Mouse (Mus musculus) 3T3-L1 (cell line): ENCODE data around the gene Cd164.

Source experiments
- DNase-seq: peaks from one replicate; pipeline ENCODE4 v3.0.0-alpha.2; 2015; ENCODE audit warnings: low read depth, low spot score

Cd164 gene

GRCm38 (mm10) chr10:41546396-41547165 lies 27.4 kb downstream of the Cd164 start:
- no peak for DNase-seq

GRCm38 (mm10) chr10:41550711-41551110 lies 31.5 kb downstream of the Cd164 start:
- DNase-seq = peak; percentile 80

- DNase-seq = no peak
Observed at GRCm38 (mm10) chr10:41552319-41552718, 33.1 kb downstream of the Cd164 start.

DNA sequence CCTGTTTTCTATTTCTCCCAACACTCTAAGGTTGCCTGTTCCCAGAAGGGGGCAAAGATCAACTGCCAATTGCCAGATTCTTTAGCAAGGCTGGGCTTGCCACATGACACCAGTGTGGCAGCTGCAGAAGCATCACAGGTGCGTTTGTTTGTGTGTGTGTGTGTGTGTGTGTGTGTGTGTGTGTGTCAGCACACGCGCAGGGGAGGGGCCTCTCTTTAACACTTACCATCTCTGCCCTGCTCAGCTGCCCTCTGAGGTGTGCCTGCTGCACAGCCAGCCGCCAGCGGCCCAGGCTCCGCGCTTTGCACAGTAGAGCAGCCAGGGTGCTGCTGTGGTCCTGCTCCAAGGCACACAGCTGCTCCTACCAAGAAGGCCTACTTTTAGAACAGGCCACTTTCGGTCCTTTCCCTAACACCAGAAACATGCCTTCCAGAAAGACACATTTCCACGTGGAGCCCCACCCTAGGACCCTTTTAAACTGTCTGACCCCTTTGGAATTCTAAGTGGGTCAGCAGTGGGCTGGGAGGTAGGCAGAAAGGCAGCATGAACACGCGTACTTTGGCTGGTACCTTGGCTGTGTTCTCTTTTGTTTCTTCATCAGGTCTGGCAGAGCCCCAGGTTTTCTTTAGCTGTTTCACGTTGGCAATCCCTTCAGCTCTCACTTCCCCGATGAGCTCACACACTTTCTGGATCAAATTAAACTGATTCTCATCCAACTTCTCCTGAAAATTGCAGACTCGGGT lies 33.8 kb downstream of the Cd164 start:
- DNase-seq = peak; percentile 75

GRCm38 (mm10) chr10:41553711-41554110 lies 34.5 kb downstream of the Cd164 start:
- peak; percentile 58 for DNase-seq

DNA sequence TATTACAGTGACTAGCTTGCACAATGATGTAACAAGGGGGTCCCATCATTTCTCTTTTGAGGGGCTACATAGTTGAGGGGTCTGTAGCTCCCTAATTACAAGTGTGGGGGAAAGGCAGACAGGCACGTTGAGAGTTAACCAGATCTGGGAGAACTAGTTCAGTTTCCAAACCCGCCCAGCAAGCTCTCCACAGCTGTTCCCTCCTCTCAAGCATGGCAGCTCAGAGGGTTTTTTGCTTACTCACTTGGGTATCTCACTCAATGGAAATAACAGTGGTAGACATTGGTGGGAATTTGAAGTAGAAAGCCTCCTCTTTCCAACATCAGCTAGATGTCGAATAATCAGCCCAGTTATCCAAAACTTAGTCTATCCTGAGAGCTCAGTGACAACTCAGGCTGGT lies 35.9 kb downstream of the Cd164 start:
- no peak for DNase-seq

- DNase-seq = no peak
Observed at GRCm38 (mm10) chr10:41558401-41558800, 39.2 kb downstream of the Cd164 start.

DNA sequence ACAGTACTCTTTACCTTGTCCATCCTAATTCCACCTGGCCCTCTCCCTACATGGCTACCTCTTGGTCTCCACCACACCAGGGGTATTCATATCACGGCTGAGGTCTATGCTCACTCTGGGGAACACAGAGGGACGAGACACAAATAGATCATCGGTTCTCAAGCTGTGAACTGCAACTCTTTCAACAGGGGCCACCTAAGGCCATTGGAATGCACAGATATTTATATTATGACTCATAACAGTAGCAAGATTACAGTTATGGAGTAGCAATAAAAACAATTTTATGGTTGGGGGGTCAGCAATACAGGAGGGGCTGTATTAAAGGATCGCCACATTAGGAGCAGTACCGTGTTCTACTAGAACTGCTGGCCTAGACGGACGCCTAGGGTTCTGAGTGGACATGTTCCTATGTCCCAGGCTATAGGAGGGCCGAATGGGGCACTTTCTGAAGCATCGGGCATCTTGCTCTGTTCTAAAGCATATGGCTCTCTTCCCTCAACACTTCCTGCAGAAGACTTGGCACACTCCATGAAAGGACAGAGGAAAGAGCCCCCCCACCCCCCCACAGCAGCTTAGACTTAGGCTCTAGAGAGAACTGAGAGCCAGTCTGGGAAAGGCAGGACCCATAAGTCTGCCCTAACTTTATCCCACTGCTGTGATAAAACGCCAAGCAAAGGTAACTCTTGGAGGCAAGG lies 42.6 kb downstream of the Cd164 start:
- DNase-seq = peak; percentile 56

DNA sequence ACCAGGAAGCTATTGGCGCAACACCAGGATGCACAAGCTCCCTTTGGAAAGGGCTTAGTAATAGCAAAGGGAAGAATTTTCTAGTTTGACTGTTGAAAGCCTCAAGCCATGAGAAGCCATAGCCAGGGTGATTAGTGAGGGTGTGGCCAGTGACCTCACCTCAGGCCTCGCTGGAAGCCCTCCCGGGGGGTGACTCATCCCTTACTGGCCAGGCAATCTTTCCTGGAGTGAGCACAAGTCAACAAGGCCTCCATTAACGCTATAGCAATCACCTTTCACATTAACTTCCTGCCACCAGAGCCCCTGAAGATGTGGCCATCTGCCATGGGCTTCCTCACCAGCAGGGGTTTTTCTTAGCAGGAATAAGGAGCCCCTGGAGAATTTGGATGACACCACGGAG lies 45.9 kb downstream of the Cd164 start:
- peak; percentile 98 for DNase-seq

GRCm38 (mm10) chr10:41568306-41568705 lies 49.1 kb downstream of the Cd164 start:
- DNase-seq = peak; percentile 91

DNA sequence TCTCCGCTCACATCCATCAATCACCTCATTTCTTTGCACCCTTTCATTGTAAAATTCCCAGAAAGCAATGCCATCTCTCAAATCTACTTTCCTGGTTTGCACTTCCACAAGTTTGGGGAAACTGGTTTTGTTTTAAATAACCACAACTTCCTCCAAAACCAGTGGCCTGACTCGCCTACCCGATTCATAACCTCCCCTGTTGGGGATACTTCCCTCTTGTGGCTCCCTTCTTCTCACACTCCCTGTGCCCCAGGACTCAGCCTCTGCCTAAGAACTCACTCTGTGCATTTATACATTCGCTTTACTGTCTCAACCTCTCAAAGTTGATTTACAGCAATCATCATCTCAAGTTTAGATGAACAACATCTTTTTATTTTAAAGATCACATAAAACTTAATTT lies 51.9 kb downstream of the Cd164 start:
- no peak for DNase-seq

GRCm38 (mm10) chr10:41572274-41572673 lies 53.1 kb downstream of the Cd164 start:
- no peak for DNase-seq

DNA sequence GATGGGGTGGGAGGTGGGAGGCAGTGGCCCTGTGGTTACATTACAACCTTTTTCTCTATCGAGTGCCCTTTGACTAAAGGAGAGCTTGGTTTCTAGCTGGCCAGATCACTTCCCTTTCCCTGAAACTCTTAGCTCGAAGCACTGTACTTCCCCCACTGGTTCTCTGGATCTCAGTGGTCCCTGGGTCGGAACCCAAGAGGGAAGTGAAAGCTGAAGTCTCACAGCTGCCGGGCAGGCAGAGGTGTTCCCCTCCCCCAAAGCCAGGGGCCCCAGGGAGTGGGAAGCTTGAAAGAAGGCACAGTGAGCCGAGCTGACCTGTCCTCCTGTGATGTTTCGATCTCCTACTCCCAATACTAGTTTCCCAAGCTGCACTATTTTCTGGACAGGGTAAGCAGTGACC lies 54.0 kb downstream of the Cd164 start:
- DNase-seq = no peak

- DNase-seq = peak; percentile 73
Observed at GRCm38 (mm10) chr10:41575451-41576327, 56.5 kb downstream of the Cd164 start.

GRCm38 (mm10) chr10:41576328-41576833 lies 57.2 kb downstream of the Cd164 start:
- DNase-seq = peak; percentile 28

DNA sequence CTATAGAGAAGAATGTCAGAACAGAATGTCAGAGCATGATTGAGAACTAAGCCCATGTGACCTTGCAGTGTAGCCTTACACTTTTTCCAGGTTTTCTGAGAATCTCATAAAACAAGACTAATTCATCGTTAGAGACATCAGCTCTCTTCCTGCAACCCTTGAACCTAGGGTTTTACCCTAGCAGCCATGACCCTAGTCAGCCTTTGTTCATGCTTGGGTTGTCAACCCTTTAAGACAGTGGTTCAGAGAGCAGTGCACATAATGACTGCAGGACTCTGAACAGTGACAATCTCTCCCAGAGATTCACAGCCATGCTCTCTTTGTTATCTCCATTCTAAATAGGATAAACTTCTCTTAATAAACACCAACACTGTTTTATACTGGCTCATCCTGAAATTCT lies 59.3 kb downstream of the Cd164 start:
- DNase-seq = no peak

- DNase-seq = no peak
Observed at GRCm38 (mm10) chr10:41580441-41580840, 61.2 kb downstream of the Cd164 start.
